Mouse (Mus musculus): ENCODE results near the gene Mmp20. TPM values are rescaled to one million over a fixed set of nuclear protein-coding genes. Genes with fewer than 3 reads are reported as not detected.

The Mmp20 gene
- polyA plus RNA-seq, 1 experiment from 2014 or later: not detected

- Histone ChIP-seq H3K9ac (replicated peaks; ENCODE audit: low read length) (no peak overlapping the region), H3K9me3 (ENCODE audit: control insufficient read depth, low read length) (no peaks in the 10 kb centered on the region), H3K27me3 (ENCODE audit: control insufficient read depth, insufficient read depth, low read length) (no peaks in the 10 kb centered on the region), H3K27ac (replicated peaks; ENCODE audit: low read depth, low read length) (no peak overlapping the region), H3K36me3 (ENCODE audit: control insufficient read depth, insufficient read depth, low read length) (no peaks in the 10 kb centered on the region), H3K4me1 (ENCODE audit: control insufficient read depth, insufficient read depth, low read length) (no peaks in the 10 kb centered on the region), H3K4me2 (ENCODE audit: low read length) (no peak overlapping the region), H3K4me3 (replicated peaks; ENCODE audit: low read depth, low read length) (no peak overlapping the region)
- ATAC-seq (ENCODE audit: low FRiP score, low TSS enrichment) (no peak), DNase-seq (no peak)
- 12% methylated on average over 5 of the region's 5 CpGs for WGBS
Observed at GRCm38 (mm10) chr9:7633936-7634335, 5.9 kb downstream of the Mmp20 start.

- no peak for ATAC-seq (ENCODE audit: low FRiP score, low TSS enrichment)
- Histone ChIP-seq H3K27me3 (ENCODE audit: control insufficient read depth, insufficient read depth, low read length) (no peaks in the 10 kb centered on the region), H3K4me2 (ENCODE audit: low read length) (no peak overlapping the region), H3K4me1 (ENCODE audit: control insufficient read depth, insufficient read depth, low read length) (no peaks in the 10 kb centered on the region), H3K9me3 (ENCODE audit: control insufficient read depth, low read length) (no peaks in the 10 kb centered on the region), H3K4me3 (replicated peaks; ENCODE audit: low read depth, low read length) (no peak overlapping the region), H3K9ac (replicated peaks; ENCODE audit: low read length) (no peak overlapping the region), H3K36me3 (ENCODE audit: control insufficient read depth, insufficient read depth, low read length) (no peaks in the 10 kb centered on the region), H3K27ac (replicated peaks; ENCODE audit: low read depth, low read length) (no peak overlapping the region)
- 82% methylated on average over 3 of the region's 3 CpGs for WGBS
- no peak for DNase-seq
Observed at GRCm38 (mm10) chr9:7647901-7648300, 19.9 kb downstream of the Mmp20 start.

GRCm38 (mm10) chr9:7650397-7651180, 22.6 kb downstream of the Mmp20 start:
- H3K4me3 ChIP-seq (replicated peaks; ENCODE audit: low read depth, low read length): no peak overlapping the region
- H3K9ac ChIP-seq (replicated peaks; ENCODE audit: low read length): no peak overlapping the region
- H3K27me3 ChIP-seq (ENCODE audit: control insufficient read depth, insufficient read depth, low read length): no peaks in the 10 kb centered on the region
- H3K4me1 ChIP-seq (ENCODE audit: control insufficient read depth, insufficient read depth, low read length): no peaks in the 10 kb centered on the region
- no peaks in the 10 kb centered on the region for H3K36me3 ChIP-seq (ENCODE audit: control insufficient read depth, insufficient read depth, low read length)
- H3K9me3 ChIP-seq (ENCODE audit: control insufficient read depth, low read length): no peaks in the 10 kb centered on the region
- DNase-seq (no peak), ATAC-seq (ENCODE audit: low FRiP score, low TSS enrichment) (no peak)
- no peak overlapping the region for H3K4me2 ChIP-seq (ENCODE audit: low read length)
- H3K27ac ChIP-seq (replicated peaks; ENCODE audit: low read depth, low read length): no peak overlapping the region
- 85% methylated on average over 5 of the region's 5 CpGs for WGBS

GRCm38 (mm10) chr9:7652351-7653085, 24.5 kb downstream of the Mmp20 start:
- H3K4me2 ChIP-seq (ENCODE audit: low read length): no peak overlapping the region
- no peaks in the 10 kb centered on the region for H3K36me3 ChIP-seq (ENCODE audit: control insufficient read depth, insufficient read depth, low read length)
- no peak for DNase-seq
- ATAC-seq (ENCODE audit: low FRiP score, low TSS enrichment): no peak
- H3K4me1 ChIP-seq (ENCODE audit: control insufficient read depth, insufficient read depth, low read length): no peaks in the 10 kb centered on the region
- no peak overlapping the region for H3K27ac ChIP-seq (replicated peaks; ENCODE audit: low read depth, low read length)
- H3K4me3 ChIP-seq (replicated peaks; ENCODE audit: low read depth, low read length): no peak overlapping the region
- WGBS: 90% methylated on average over 5 of the region's 5 CpGs
- H3K9ac ChIP-seq (replicated peaks; ENCODE audit: low read length): no peak overlapping the region
- no peaks in the 10 kb centered on the region for H3K9me3 ChIP-seq (ENCODE audit: control insufficient read depth, low read length)
- no peaks in the 10 kb centered on the region for H3K27me3 ChIP-seq (ENCODE audit: control insufficient read depth, insufficient read depth, low read length)

- Histone ChIP-seq H3K4me2 (ENCODE audit: low read length) (no peak overlapping the region), H3K4me1 (ENCODE audit: control insufficient read depth, insufficient read depth, low read length) (no peaks in the 10 kb centered on the region), H3K9ac (replicated peaks; ENCODE audit: low read length) (no peak overlapping the region), H3K4me3 (replicated peaks; ENCODE audit: low read depth, low read length) (no peak overlapping the region), H3K36me3 (ENCODE audit: control insufficient read depth, insufficient read depth, low read length) (no peaks in the 10 kb centered on the region), H3K9me3 (ENCODE audit: control insufficient read depth, low read length) (no peaks in the 10 kb centered on the region), H3K27me3 (ENCODE audit: control insufficient read depth, insufficient read depth, low read length) (no peaks in the 10 kb centered on the region), H3K27ac (replicated peaks; ENCODE audit: low read depth, low read length) (no peak overlapping the region)
- ATAC-seq (ENCODE audit: low FRiP score, low TSS enrichment): no peak
- 79% methylated on average over 4 of the region's 4 CpGs for WGBS
- no peak for DNase-seq
Observed at GRCm38 (mm10) chr9:7657946-7658345, 29.9 kb downstream of the Mmp20 start.

- no peaks in the 10 kb centered on the region for H3K9me3 ChIP-seq (ENCODE audit: control insufficient read depth, low read length)
- H3K4me3 ChIP-seq (replicated peaks; ENCODE audit: low read depth, low read length): no peak overlapping the region
- no peaks in the 10 kb centered on the region for H3K27me3 ChIP-seq (ENCODE audit: control insufficient read depth, insufficient read depth, low read length)
- no peaks in the 10 kb centered on the region for H3K4me1 ChIP-seq (ENCODE audit: control insufficient read depth, insufficient read depth, low read length)
- no peaks in the 10 kb centered on the region for H3K36me3 ChIP-seq (ENCODE audit: control insufficient read depth, insufficient read depth, low read length)
- WGBS: 85% methylated on average over 6 of the region's 6 CpGs
- H3K9ac ChIP-seq (replicated peaks; ENCODE audit: low read length): no peak overlapping the region
- DNase-seq (no peak), ATAC-seq (ENCODE audit: low FRiP score, low TSS enrichment) (no peak)
- H3K27ac ChIP-seq (replicated peaks; ENCODE audit: low read depth, low read length): no peak overlapping the region
- no peak overlapping the region for H3K4me2 ChIP-seq (ENCODE audit: low read length)
Observed at GRCm38 (mm10) chr9:7659469-7660020, 31.5 kb downstream of the Mmp20 start.

- H3K4me3 ChIP-seq (replicated peaks; ENCODE audit: low read depth, low read length): no peak overlapping the region
- DNase-seq (no peak), ATAC-seq (ENCODE audit: low FRiP score, low TSS enrichment) (no peak)
- H3K4me1 ChIP-seq (ENCODE audit: control insufficient read depth, insufficient read depth, low read length): no peaks in the 10 kb centered on the region
- H3K27me3 ChIP-seq (ENCODE audit: control insufficient read depth, insufficient read depth, low read length): no peaks in the 10 kb centered on the region
- H3K27ac ChIP-seq (replicated peaks; ENCODE audit: low read depth, low read length): no peak overlapping the region
- H3K9me3 ChIP-seq (ENCODE audit: control insufficient read depth, low read length): no peaks in the 10 kb centered on the region
- no peaks in the 10 kb centered on the region for H3K36me3 ChIP-seq (ENCODE audit: control insufficient read depth, insufficient read depth, low read length)
- H3K4me2 ChIP-seq (ENCODE audit: low read length): no peak overlapping the region
- 100% methylated on average over 1 of the region's 1 CpGs for WGBS
- H3K9ac ChIP-seq (replicated peaks; ENCODE audit: low read length): no peak overlapping the region
Observed at GRCm38 (mm10) chr9:7661371-7661770, 33.3 kb downstream of the Mmp20 start.

- H3K27ac ChIP-seq (replicated peaks; ENCODE audit: low read depth, low read length): no peak overlapping the region
- H3K9me3 ChIP-seq (ENCODE audit: control insufficient read depth, low read length): no peaks in the 10 kb centered on the region
- DNase-seq: no peak
- 94% methylated on average over 1 of the region's 1 CpGs for WGBS
- H3K36me3 ChIP-seq (ENCODE audit: control insufficient read depth, insufficient read depth, low read length): no peaks in the 10 kb centered on the region
- no peak overlapping the region for H3K9ac ChIP-seq (replicated peaks; ENCODE audit: low read length)
- no peak for ATAC-seq (ENCODE audit: low FRiP score, low TSS enrichment)
- no peak overlapping the region for H3K4me2 ChIP-seq (ENCODE audit: low read length)
- no peaks in the 10 kb centered on the region for H3K4me1 ChIP-seq (ENCODE audit: control insufficient read depth, insufficient read depth, low read length)
- no peaks in the 10 kb centered on the region for H3K27me3 ChIP-seq (ENCODE audit: control insufficient read depth, insufficient read depth, low read length)
- no peak overlapping the region for H3K4me3 ChIP-seq (replicated peaks; ENCODE audit: low read depth, low read length)
Observed at GRCm38 (mm10) chr9:7669674-7670073, 41.6 kb downstream of the Mmp20 start.
